Mouse (Mus musculus) bone marrow macrophage, adult 2 months (primary cell): Measurements from ENCODE around the gene Ncf1.

Experiments used
- CTCF ChIP-seq: IDR thresholded peaks from 2 replicates; pipeline ENCODE4 v1.5.1; 2012; ENCODE audit warnings: low read depth, mild to moderate bottlenecking, low read length, moderate library complexity
- POLR2A ChIP-seq: IDR thresholded peaks from 2 replicates; pipeline ENCODE4 v1.6.1; 2012; ENCODE audit warnings: mild to moderate bottlenecking, low read depth, low read length, borderline replicate concordance

GRCm38 (mm10) chr5:134193664-134194063 is 35.8 kb downstream of the Ncf1 start:
- TF ChIP-seq CTCF = no peak
- no peak for TF ChIP-seq POLR2A
